Mouse (Mus musculus) kidney, adult 2 months (tissue): ENCODE measurements around the gene Zbtb6.

ENCODE experiments used
- CTCF ChIP-seq: fragments of 200-500 bp; conservative IDR thresholded peaks from 2 replicates; pipeline ENCODE4 v1.5.1; 2011; ENCODE audit warnings: low read depth, mild to moderate bottlenecking, control low read depth, low read length, moderate library complexity, mixed read lengths; ENCODE audit not compliant: insufficient read depth, insufficient read length
- POLR2A ChIP-seq: fragments of 200-500 bp; IDR thresholded peaks from one replicate; pipeline ENCODE4 v1.6.1; 2011; ENCODE audit warnings: low read depth, low read length, control low read depth

- TF ChIP-seq CTCF (no peak), POLR2A (no peak)
Observed at GRCm38 (mm10) chr2:37480039-37480438, 37.1 kb upstream of the Zbtb6 start.
